Mouse (Mus musculus) regulatory T cell (primary cell): ENCODE results near the gene Myom1.

Experiments used
- in situ Hi-C: fragments of 300-600 bp; cut with MboI, MseI; formaldehyde crosslinking; loops from one replicate; pipeline ENCODE4 v1.15.1; 2025; ENCODE audit warnings: high pct_unique_total_duplicates

Myom1 gene

GRCm38 (mm10) chr17:71055203-71055894, 52.9 kb downstream of the Myom1 start:
- in situ Hi-C loops: no loop called here

- in situ Hi-C loops: no loop called here
Measured at GRCm38 (mm10) chr17:71056405-71056804, 54.0 kb downstream of the Myom1 start.

GRCm38 (mm10) chr17:71057758-71058157, 55.3 kb downstream of the Myom1 start:
- in situ Hi-C loops: no loop called here

GRCm38 (mm10) chr17:71059213-71059612, 56.8 kb downstream of the Myom1 start:
- in situ Hi-C loops: no loop called here

GRCm38 (mm10) chr17:71062049-71062560, 59.7 kb downstream of the Myom1 start:
- in situ Hi-C loops: loop anchor here (10.0 kb wide), 1 partner anchor 163 kb away; no protein-coding TSS in a partner anchor

- in situ Hi-C loops: loop anchor here (10.0 kb wide), 1 partner anchor 162 kb away; no protein-coding TSS in a partner anchor
Measured at GRCm38 (mm10) chr17:71062870-71063602, 60.6 kb downstream of the Myom1 start.

- in situ Hi-C loops: loop anchor here (10.0 kb wide), 1 partner anchor 160 kb away; no protein-coding TSS in a partner anchor
Measured at GRCm38 (mm10) chr17:71064463-71065014, 62.1 kb downstream of the Myom1 start.

- in situ Hi-C loops: loop anchor here (10.0 kb wide), 1 partner anchor 160 kb away; no protein-coding TSS in a partner anchor
Measured at GRCm38 (mm10) chr17:71065127-71065526, 62.7 kb downstream of the Myom1 start.

- in situ Hi-C loops: loop anchor here (10.0 kb wide), 1 partner anchor 156 kb away; no protein-coding TSS in a partner anchor
Measured at GRCm38 (mm10) chr17:71069176-71069575, 66.7 kb downstream of the Myom1 start.

- in situ Hi-C loops: no loop called here
Measured at GRCm38 (mm10) chr17:71071958-71072357, 69.5 kb downstream of the Myom1 start.

- in situ Hi-C loops: no loop called here
Measured at GRCm38 (mm10) chr17:71074386-71074785, 72.0 kb downstream of the Myom1 start.

GRCm38 (mm10) chr17:71081986-71082385, 79.6 kb downstream of the Myom1 start:
- in situ Hi-C loops: no loop called here

GRCm38 (mm10) chr17:71086969-71087368, 84.5 kb downstream of the Myom1 start:
- in situ Hi-C loops: no loop called here

- in situ Hi-C loops: no loop called here
Measured at GRCm38 (mm10) chr17:71087396-71088153, 85.1 kb downstream of the Myom1 start.

- in situ Hi-C loops: no loop called here
Measured at GRCm38 (mm10) chr17:71088154-71088521, 85.7 kb downstream of the Myom1 start.

- in situ Hi-C loops: no loop called here
Measured at GRCm38 (mm10) chr17:71088991-71089434, 86.6 kb downstream of the Myom1 start.

GRCm38 (mm10) chr17:71089781-71090480, 87.5 kb downstream of the Myom1 start:
- in situ Hi-C loops: no loop called here

GRCm38 (mm10) chr17:71091024-71091423, 88.6 kb downstream of the Myom1 start:
- in situ Hi-C loops: no loop called here

- in situ Hi-C loops: no loop called here
Measured at GRCm38 (mm10) chr17:71092341-71092740, 89.9 kb downstream of the Myom1 start.

- in situ Hi-C loops: no loop called here
Measured at GRCm38 (mm10) chr17:71093793-71094192, 91.4 kb downstream of the Myom1 start.

- in situ Hi-C loops: no loop called here
Measured at GRCm38 (mm10) chr17:71094438-71094837, 92.0 kb downstream of the Myom1 start.
